Mouse (Mus musculus): ENCODE data around the gene Mrpl51.

Gene Mrpl51

GRCm38 (mm10) chr6:125192016-125192714, 564 bp downstream of the Mrpl51 start:
- peak; percentile 94 for DNase-seq (ENCODE audit: low spot score)

GRCm38 (mm10) chr6:125192841-125193240, 1.2 kb downstream of the Mrpl51 start:
- no peak for DNase-seq (ENCODE audit: low spot score)

- DNase-seq (ENCODE audit: low spot score): no peak
Observed at GRCm38 (mm10) chr6:125193390-125193789, 1.8 kb downstream of the Mrpl51 start.

GRCm38 (mm10) chr6:125195541-125196075, 4.0 kb downstream of the Mrpl51 start:
- no peak for DNase-seq (ENCODE audit: low spot score)

DNA sequence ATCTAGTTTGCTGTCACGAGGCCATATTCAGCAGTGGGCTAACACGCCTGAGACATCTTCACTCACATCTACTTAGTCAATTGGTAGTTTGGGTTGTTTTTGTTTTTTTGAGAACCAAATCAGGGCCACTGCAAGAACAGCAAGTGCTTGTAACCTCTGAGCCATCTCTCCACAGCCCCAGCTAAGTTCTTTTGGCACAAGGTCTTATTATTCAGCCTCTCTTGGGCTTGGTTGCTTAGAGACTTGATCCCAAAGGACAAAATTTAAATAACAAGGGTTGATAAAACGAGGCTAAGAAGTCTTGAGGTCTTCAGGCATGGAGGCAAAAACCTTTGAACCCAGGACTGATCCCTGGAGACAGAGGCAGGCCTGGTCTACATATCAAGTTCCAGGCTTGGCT, 4.7 kb downstream of the Mrpl51 start:
- peak; percentile 48 for DNase-seq (ENCODE audit: low spot score)

GRCm38 (mm10) chr6:125197166-125197565, 5.6 kb downstream of the Mrpl51 start:
- DNase-seq (ENCODE audit: low spot score): peak; percentile 88

- DNase-seq (ENCODE audit: low spot score): no peak
Observed at GRCm38 (mm10) chr6:125210436-125210835, 18.8 kb downstream of the Mrpl51 start.

GRCm38 (mm10) chr6:125212621-125213020, 21.0 kb downstream of the Mrpl51 start:
- DNase-seq (ENCODE audit: low spot score): peak; percentile 80

DNA sequence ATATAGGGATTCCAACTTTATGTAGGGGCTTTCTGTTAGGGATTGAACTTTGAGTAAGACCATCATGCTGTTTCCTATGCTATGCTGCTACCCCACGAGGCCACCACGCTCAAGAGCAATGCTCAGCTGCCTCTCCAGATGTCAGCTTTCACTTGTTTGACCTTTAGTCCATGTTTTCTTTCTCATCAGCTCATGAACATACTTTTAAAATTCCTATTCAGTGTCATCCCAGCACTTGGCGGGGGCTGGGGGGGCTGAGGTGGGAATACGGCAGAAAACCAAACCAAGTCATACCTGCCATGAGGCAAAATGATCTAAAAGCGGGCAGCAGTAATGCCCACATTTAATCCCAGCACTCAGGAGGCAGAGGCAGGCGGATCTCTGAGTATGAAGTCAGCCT, 21.5 kb downstream of the Mrpl51 start:
- DNase-seq (ENCODE audit: low spot score): no peak

GRCm38 (mm10) chr6:125213715-125214114, 22.1 kb downstream of the Mrpl51 start:
- peak; percentile 56 for DNase-seq (ENCODE audit: low spot score)

DNA sequence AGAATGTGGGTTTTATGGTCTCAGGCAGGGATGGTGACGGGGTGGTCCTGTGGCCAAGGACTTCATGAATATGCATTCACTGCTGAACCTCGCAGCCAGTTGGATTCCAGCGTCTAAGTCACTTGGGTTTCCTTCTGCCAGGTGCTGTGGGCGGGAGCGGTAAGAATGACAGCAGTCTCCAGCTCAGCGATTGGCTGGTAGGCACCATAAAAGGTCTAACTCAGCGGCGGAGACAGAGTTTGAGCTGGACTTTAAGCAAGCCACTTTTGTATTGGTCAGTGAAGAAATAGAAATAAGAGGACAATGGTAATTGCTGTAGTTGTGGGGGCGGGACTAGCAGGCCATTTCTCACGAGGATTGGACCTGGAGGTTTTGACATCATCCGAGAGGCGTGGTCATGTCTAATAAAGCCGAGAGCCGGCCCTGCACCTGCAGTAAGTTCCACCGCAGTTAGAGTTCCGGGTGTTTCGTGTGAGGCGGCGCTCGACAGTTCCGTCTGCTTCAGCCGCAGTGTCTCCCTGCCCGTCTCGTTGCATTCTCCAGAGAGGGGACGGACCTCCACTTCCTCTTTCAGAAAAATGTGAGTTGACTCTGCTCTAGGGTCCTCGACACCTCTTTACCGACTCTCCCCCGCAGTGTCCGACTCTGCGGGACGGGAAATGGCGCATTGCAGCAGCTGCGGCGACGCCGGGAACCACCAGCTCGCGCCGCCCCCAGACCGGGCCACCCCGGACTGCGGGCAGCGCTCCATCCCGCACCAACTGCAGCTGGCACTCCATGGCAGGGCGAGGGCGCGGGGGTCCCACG, 23.8 kb downstream of the Mrpl51 start, which contains the start of gene Vamp1:
Gene Vamp1 (plus strand): TSS at position 404 of the 807 bp plus-strand sequence.
- peak; percentile 94 for DNase-seq (ENCODE audit: low spot score)

- no peak for DNase-seq (ENCODE audit: low spot score)
Observed at GRCm38 (mm10) chr6:125216898-125217297, 25.3 kb downstream of the Mrpl51 start.

DNA sequence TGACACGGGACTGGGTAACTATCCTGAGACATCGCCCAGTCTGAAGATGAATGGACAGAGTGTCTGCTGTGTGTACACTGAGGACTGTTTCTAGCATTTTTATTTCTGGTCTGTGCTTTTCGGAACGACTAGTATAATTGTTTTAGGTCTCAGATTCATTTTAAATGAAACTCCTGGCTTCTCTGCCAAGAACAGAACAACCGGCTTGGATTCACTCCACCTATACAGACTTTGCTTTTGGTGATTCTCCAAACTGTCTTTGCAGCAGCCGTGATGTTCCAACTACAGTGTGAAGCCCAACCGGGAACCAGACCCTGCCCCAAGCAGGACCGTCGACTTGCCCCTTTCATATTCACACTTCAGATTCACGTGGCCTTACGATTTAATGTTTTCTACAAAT, 26.3 kb downstream of the Mrpl51 start:
- DNase-seq (ENCODE audit: low spot score): no peak

GRCm38 (mm10) chr6:125218963-125219362, 27.4 kb downstream of the Mrpl51 start:
- DNase-seq (ENCODE audit: low spot score): peak; percentile 69

- DNase-seq (ENCODE audit: low spot score): no peak
Observed at GRCm38 (mm10) chr6:125221115-125221745, 29.6 kb downstream of the Mrpl51 start.

- no peak for DNase-seq (ENCODE audit: low spot score)
Observed at GRCm38 (mm10) chr6:125222146-125222545, 30.5 kb downstream of the Mrpl51 start.

DNA sequence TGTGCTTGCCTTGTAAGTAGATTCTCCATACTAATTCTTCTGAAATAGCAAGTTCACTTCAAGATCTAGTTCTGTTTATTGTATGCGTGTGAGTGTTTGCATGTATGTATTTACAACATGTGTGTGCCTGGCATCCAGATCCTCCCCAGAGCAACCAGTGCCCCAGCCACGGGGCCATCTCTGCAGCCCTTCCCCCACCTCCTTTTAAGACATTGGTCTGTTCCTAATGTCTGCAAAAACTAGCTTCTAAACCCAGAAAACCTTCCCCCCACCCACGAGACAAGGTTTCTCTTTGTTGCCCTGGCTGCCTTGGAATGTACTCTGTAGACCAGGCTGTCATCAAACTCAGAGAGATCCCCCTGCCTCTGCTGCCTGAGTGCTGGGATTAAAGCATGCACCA, 31.0 kb downstream of the Mrpl51 start:
- DNase-seq (ENCODE audit: low spot score): no peak

GRCm38 (mm10) chr6:125225518-125226115, 34.0 kb downstream of the Mrpl51 start:
- peak; percentile 33 for DNase-seq (ENCODE audit: low spot score)

DNA sequence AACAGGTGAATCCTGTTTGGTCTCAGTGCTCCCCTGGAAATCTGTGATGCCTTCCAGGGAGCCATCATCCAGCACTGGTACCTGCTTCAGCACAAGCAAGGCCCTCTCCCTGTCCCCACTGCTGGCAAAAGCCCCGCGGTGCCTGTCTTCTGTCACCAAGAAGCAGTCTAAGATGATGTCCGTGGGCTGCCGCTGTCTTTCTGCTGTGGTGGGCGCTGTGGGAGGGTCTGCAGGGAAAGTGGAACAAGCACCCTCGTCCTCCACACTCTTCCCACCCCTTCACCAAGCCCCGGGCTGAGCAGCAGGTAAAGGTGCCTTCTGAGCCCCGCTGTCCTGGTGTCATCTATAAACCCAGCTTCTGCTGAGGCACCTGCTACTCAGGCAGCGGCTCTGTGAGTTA, 39.0 kb downstream of the Mrpl51 start:
- DNase-seq (ENCODE audit: low spot score): no peak

GRCm38 (mm10) chr6:125231117-125232044, 39.8 kb downstream of the Mrpl51 start, which contains the start of gene Tapbpl:
Gene Tapbpl (minus strand): TSS chr6:125231860.
- peak; percentile 52 for DNase-seq (ENCODE audit: low spot score)

- no peak for DNase-seq (ENCODE audit: low spot score)
Observed at GRCm38 (mm10) chr6:125232045-125232437, 40.4 kb downstream of the Mrpl51 start.
